Mouse (Mus musculus) cerebellum, adult 2 months (tissue): ENCODE data around the gene Exoc3l2. TPM values are rescaled to one million over a fixed set of nuclear protein-coding genes. Genes with fewer than 3 reads are reported as not detected.

Experiments
- DNase-seq, 2 experiments: peaks; one replicate each; pipeline ENCODE4 v3.0.0; 2021
- H3K27ac ChIP-seq: fragments of 200-500 bp; 2 replicates; pipeline ENCODE4 v1.5.1; 2012; ENCODE audit warnings: low read length, control low read depth, inconsistent platforms; ENCODE audit not compliant: insufficient read depth
- H3K27me3 ChIP-seq: fragments of 200-500 bp; 2 replicates; pipeline ENCODE4 v1.6.1; 2012; ENCODE audit warnings: inconsistent platforms, mild to moderate bottlenecking, low read length, moderate library complexity; ENCODE audit not compliant: control insufficient read depth, insufficient read depth
- H3K4me1 ChIP-seq: fragments of 200-500 bp; 2 replicates; pipeline ENCODE4 v1.6.1; 2011; ENCODE audit warnings: low read length; ENCODE audit not compliant: control insufficient read depth, insufficient read depth
- H3K4me3 ChIP-seq: fragments of 200-500 bp; replicated peaks from 2 replicates; pipeline ENCODE3; 2011; ENCODE audit warnings: mild to moderate bottlenecking, low read depth, low read length, control low read depth; ENCODE audit not compliant: insufficient read depth
- CTCF ChIP-seq: fragments of 200-500 bp; IDR thresholded peaks from 2 replicates; pipeline ENCODE4 v1.5.1; 2011; ENCODE audit warnings: low read depth, mild to moderate bottlenecking, control low read depth, low read length, moderate library complexity, borderline replicate concordance; ENCODE audit not compliant: insufficient read depth
- POLR2A ChIP-seq: fragments of 200-500 bp; IDR thresholded peaks from 2 replicates; pipeline ENCODE4 v1.6.1; 2011; ENCODE audit warnings: low read length, control low read depth, borderline replicate concordance; ENCODE audit not compliant: insufficient read depth
- WGBS: fragments of 180-500 bp; shearing (Covaris S2); methylation state at CpG from one replicate; pipeline ENCODE4 v1.1.7; 2018; 5-methylcytosine and 5-hydroxymethylcytosine counted together
- polyA plus RNA-seq: library from polyadenylated mRNA; depleted of rRNA; stranded (reverse); fragments of >200 nt; gene quantifications from 2 replicates; pipeline ENCODE4 v1.2.3, GENCODE M21; 2012

The Exoc3l2 gene
- polyA plus RNA-seq, 1 experiment: 0.21 TPM

DNA sequence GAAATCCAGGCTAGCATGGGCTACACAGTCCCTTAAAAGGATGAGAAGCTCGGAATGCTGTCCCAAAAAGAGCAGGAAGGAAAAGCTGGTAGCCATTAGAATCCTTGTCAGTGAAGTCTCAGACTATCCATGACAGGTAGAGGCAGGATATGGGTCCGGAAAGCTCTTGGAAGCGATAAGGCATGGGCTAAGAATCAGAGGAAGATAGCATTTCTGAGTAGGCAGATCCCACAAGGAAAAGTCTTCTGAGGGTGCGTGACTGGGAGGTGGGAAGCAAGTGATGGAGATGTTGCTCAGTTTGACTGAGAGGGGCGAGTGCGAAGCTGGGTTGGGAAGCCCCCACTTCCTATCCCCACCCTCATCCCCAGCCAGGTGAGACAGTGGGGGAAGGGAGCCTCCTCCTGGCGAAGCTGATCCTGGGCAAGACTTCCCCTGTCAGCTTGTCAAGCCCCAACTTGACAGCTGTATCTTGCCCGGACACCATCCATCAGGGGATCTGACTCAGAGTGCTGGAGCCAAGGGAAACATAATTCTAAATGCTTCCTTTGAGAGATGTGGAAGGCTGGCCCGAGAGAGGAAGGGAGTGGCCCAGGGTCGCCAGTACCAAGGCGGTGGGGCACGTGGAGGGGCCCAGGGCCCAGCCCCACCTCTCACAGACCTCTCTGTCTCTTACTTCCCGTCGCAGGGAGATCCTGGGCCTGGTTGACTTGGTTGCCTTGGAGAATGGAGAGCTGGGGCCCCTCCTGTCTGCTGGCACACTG lies 14.7 kb downstream of the Exoc3l2 start:
- Histone ChIP-seq H3K4me1 (no peaks in the 10 kb centered on the region), H3K4me3 (no peak overlapping the region), H3K27me3 (no peaks in the 10 kb centered on the region), H3K27ac (no peak overlapping the region)
- 32% methylated on average over 14 of the region's 14 CpGs for WGBS
- no peak for DNase-seq
- TF ChIP-seq POLR2A: no peak
- no peak for TF ChIP-seq CTCF

- H3K27me3 ChIP-seq: no peaks in the 10 kb centered on the region; the same call in 1 of the 2 replicates
- H3K27ac ChIP-seq: no peak overlapping the region
- no peak for DNase-seq
- H3K4me1 ChIP-seq: no peaks in the 10 kb centered on the region
- WGBS: 80% methylated on average over 8 of the region's 8 CpGs
- TF ChIP-seq CTCF: no peak
- TF ChIP-seq POLR2A: no peak
- H3K4me3 ChIP-seq: no peak overlapping the region
Measured at GRCm38 (mm10) chr7:19483281-19483680, 20.1 kb downstream of the Exoc3l2 start.

DNA sequence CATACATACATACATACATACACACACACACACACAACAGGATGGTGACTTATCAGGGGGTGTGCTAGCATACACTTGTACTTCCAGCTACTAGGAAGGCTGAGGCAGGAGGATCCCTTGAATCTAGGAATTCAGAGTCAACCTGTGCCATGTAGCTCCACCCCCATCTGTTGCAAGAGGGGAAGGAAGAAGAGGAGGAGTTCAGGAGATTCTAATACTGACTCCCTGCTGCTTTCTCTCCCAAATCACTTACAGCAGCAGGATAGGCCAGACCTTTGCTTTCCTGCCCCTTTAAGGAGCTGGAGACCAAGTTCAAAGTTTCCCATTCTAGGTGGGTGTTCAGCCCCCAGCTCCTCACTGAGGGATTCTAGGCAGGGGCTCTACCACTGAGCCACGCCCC lies 22.4 kb downstream of the Exoc3l2 start:
- TF ChIP-seq POLR2A (no peak), CTCF (no peak)
- no peak overlapping the region for H3K27ac ChIP-seq
- WGBS: 94% methylated on average over 1 of the region's 1 CpGs
- no peak overlapping the region for H3K4me3 ChIP-seq
- DNase-seq: no peak
- H3K27me3 ChIP-seq: no peaks in the 10 kb centered on the region; the same call in 1 of the 2 replicates
- H3K4me1 ChIP-seq: no peaks in the 10 kb centered on the region

- no peak for DNase-seq
- Histone ChIP-seq H3K27ac (no peak overlapping the region), H3K4me3 (no peak overlapping the region), H3K27me3 (no peaks in the 10 kb centered on the region; the same call in 1 of the 2 replicates), H3K4me1 (no peaks in the 10 kb centered on the region)
- 87% methylated on average over 7 of the region's 7 CpGs for WGBS
- TF ChIP-seq CTCF: no peak
- TF ChIP-seq POLR2A: no peak
Measured at GRCm38 (mm10) chr7:19486549-19486948, 23.4 kb downstream of the Exoc3l2 start.

- TF ChIP-seq CTCF: no peak
- no peak for TF ChIP-seq POLR2A
Measured at GRCm38 (mm10) chr7:19489525-19489924, 26.4 kb downstream of the Exoc3l2 start.

GRCm38 (mm10) chr7:19491731-19492130 lies 28.6 kb downstream of the Exoc3l2 start:
- no peak overlapping the region for H3K4me3 ChIP-seq

More at GRCm38 (mm10) chr7:19489525-19489924, 26.4 kb downstream of the Exoc3l2 start:
- DNase-seq: no peak
- 4% methylated on average over 31 of the region's 31 CpGs for WGBS
- Histone ChIP-seq H3K27me3 (no peaks in the 10 kb centered on the region; the same call in 1 of the 2 replicates), H3K27ac (no peak overlapping the region), H3K4me3 (no peak overlapping the region), H3K4me1 (no peaks in the 10 kb centered on the region)

GRCm38 (mm10) chr7:19494751-19495474 lies 31.8 kb downstream of the Exoc3l2 start:
- DNase-seq: no peak
- no peak overlapping the region for H3K4me3 ChIP-seq
- H3K27ac ChIP-seq: no peak overlapping the region
- 72% methylated on average over 25 of the region's 25 CpGs for WGBS
- no peak for TF ChIP-seq POLR2A
- TF ChIP-seq CTCF: no peak
- H3K4me1 ChIP-seq: no peaks in the 10 kb centered on the region
- H3K27me3 ChIP-seq: no peaks in the 10 kb centered on the region

More at GRCm38 (mm10) chr7:19491731-19492130, 28.6 kb downstream of the Exoc3l2 start:
- no peak for DNase-seq
- Histone ChIP-seq H3K4me1 (no peaks in the 10 kb centered on the region), H3K27ac (no peak overlapping the region), H3K27me3 (no peaks in the 10 kb centered on the region; the same call in 1 of the 2 replicates)
- TF ChIP-seq POLR2A (no peak), CTCF (no peak)
- WGBS: 1% methylated on average over 26 of the region's 26 CpGs
